Mouse (Mus musculus) brain, embryonic 18.5 days (tissue): ENCODE data around the gene Srpk2.
"Not testable (repeated sequence)": the region's sequence is repeated elsewhere in the genome, so short reads cannot be mapped to it uniquely, and the experiment has no call there.

Experiments used
- DNase-seq: peaks from one replicate; pipeline ENCODE4 v3.0.0-alpha.2; 2012; ENCODE audit warnings: low read depth, low spot score

The Srpk2 gene

DNA sequence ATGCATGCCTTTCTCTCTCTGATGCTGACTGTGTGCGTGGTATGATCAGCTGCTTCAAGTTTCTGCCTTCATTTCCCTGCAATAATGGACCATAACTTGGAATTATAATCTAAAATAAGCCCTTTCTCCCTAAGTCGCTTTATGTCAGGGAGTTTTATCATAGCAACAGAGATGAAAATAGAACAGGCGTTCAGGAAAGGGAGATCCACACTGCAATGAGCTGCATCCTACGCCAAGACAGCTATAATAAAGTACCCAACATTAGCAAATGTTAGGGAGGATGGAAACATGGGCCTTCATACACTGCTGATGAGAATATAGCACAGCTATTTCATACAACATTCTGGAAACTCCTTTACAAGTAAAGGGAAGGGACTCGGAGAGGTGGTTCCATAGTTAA, 116.2 kb downstream of the Srpk2 start:
- no peak for DNase-seq

GRCm38 (mm10) chr5:23566382-23566781, 118.0 kb downstream of the Srpk2 start:
- DNase-seq = no peak

- DNase-seq = no peak
Observed at GRCm38 (mm10) chr5:23562278-23563060, 121.9 kb downstream of the Srpk2 start.

DNA sequence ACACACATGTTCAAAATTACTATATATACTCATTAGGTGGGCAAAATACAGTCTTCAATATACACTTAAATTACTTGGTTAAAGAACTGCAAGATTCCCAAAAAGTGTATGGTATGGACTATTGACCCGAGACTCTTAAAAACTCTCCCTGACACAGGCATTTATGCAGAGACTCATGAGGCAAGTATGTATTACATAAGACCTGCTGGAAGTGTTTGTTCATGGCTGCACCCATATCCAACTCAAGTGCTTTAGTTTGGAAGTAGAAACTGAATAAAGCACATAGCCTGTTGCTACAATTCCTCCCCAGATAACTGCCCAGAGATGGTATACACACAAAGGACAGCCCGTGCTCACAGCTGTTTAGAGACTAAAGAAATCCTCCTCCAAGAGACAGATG, 123.2 kb downstream of the Srpk2 start:
- DNase-seq = no peak

- DNase-seq = no peak
Observed at GRCm38 (mm10) chr5:23560171-23560570, 124.2 kb downstream of the Srpk2 start.

GRCm38 (mm10) chr5:23556007-23556770, 128.2 kb downstream of the Srpk2 start:
- no peak for DNase-seq

- DNase-seq = not testable (repeated sequence)
Observed at GRCm38 (mm10) chr5:23553338-23553737, 131.1 kb downstream of the Srpk2 start.

DNA sequence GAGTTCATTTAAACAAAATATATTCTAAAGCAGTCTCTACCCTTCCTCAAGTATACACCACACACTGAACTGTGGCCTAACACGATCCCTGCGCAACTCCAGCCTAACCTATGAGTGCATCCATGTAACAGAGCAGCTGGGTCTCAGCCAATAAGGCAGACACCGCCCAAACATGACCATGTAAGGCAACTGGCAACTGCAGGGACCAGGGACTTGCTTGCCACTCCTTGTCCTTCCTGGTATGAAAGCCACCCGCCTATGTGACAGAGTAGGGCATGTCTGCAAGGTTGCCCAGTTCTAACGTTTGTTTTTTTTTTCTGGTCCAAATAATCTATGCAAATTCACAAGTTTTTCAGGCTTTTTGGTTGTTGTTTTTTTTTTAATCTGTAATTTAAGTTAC, 132.7 kb downstream of the Srpk2 start:
- no peak for DNase-seq

- no peak for DNase-seq
Observed at GRCm38 (mm10) chr5:23535692-23536091, 148.7 kb downstream of the Srpk2 start.

DNA sequence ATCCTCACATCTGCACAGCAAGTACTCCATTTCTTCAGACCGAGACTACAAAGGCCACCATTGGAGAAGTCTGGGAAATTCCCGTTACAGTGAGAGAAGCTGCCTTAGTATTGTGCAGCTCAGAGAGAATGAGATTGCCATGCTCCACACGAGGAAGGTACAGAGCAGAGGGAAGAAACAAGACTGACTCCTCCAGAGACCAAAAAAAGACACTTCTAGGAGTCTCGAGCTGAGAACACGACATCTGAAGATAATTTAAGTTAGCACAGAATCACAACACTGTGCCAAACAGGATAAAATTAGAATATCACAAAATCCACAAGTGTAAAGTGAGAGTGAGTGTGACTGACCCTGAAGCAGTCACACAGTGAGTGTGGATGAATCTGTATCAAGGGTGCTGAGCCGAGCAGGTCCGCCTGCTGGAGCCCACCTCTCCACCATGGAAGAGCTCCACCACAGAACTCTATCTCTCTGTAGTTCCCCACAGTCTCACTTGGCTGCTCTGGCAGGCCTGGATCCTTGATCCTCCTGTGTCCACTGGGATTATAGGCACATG, 152.8 kb downstream of the Srpk2 start:
- DNase-seq = no peak

DNA sequence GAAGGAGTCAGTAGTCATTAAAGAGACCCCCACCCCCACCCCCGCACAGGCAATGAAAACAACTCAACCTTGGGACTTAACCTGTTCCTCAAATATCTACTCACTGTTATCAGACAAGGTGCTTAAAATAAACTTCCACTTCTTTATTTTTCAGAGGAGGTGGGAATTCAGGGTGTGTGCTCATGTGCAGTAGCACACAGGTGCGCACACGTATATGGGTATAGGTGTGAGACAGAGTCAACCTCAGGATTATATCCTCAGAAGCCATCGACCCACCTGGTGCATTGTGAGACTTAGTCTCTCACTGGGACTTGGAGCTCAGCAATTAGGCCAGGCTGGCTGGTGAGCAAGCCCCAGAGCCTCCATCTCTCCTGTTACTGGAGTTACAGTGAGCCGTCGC, 153.3 kb downstream of the Srpk2 start:
- DNase-seq = no peak

GRCm38 (mm10) chr5:23524621-23525020, 159.8 kb downstream of the Srpk2 start:
- DNase-seq = no peak

- DNase-seq = no peak
Observed at GRCm38 (mm10) chr5:23523936-23524335, 160.5 kb downstream of the Srpk2 start.

DNA sequence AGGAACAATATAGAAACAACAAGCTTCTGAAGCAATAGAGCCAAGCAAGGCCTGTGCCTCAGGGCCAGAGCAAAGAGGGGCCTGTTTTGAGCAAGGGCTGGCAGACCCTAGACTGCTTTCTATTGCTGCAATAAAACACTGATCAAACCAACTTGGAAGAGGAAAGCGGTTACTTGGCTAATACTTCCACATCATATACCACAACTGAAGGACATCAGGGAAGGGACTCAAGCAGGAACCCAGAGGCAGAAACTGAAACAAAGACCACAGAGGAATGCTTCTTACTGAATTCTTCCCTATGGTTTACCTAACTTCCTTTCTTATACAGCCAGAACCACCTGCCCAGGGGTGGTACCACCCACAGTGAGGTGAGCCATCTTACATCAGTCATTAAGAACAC, 162.8 kb downstream of the Srpk2 start:
- no peak for DNase-seq

DNA sequence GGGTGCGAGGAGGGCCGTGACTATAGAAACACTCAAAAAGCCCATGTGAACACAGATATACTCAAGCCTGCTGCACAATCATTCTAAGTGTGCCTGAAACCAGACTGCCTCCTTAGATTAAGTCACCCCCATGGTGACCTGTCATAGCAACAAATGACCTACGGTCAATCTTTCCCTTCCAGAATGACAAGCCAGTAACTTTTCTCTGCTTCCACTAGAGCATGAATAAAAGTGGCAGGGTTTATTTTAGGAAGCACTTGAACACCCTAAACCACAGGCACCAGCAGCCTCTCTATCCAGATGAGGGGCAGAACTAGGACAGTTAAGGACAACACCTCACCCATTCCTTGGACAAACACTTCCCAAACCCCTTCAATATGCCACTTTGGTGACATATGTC, 164.7 kb downstream of the Srpk2 start:
- no peak for DNase-seq

GRCm38 (mm10) chr5:23518673-23519072, 165.7 kb downstream of the Srpk2 start:
- no peak for DNase-seq

GRCm38 (mm10) chr5:23517839-23518238, 166.6 kb downstream of the Srpk2 start:
- DNase-seq = no peak

DNA sequence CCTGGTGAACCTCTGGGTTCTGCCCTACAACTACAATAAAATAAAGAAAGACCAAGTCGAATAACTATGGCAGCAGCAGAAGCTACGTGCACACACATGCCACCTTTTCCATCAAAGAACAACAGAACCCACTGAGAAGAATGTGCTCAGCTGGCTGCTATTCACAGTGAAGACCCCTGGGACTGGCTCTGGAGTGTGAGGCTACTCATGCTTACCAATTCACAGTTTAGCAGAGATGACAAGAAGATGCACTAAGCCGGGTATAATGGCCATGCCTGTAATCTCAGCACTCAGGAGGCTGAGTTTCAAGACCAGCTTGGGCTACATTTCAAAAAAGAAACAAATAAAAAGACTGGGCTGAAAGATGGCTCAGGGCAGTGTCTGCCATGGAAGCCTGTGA, 167.5 kb downstream of the Srpk2 start:
- no peak for DNase-seq

DNA sequence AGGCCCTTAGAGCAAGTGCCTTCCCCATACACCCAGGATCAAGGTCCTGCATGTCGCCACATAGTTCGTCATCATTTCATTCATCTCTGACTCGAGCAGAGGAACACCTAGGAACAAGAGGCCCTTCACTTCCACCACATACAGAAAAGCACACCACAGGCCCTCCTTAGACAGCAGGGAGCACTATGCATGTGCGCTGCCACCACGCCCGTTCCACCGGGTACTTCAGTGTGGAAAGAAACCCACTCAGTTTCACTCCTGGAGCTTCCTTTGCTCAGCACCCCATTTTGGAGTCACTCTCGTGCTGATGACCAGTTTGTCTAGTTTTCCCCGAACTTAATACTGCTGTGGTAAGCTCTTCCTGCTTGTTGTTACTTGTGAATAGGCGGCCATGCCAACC, 169.4 kb downstream of the Srpk2 start:
- no peak for DNase-seq

- DNase-seq = no peak
Observed at GRCm38 (mm10) chr5:23513468-23513867, 170.9 kb downstream of the Srpk2 start.

DNA sequence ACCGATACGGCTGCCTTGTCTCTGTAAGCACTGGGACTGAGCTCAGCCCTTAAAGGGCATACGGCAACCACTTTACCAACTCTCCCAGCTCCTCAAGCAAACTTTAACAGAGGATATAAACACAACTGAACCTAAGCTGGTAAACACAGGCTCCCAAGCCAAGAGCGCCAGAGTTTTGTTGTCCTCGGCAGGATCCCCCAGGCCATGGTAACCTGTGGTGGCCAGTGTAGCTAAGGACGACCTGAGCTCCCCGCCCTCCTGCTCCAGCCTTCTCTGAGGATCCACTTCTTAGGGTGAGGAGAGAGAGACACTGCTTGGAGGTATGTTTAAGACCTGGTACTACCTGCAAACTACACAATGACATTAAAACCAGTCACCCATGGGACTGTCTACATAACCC, 171.9 kb downstream of the Srpk2 start:
- no peak for DNase-seq

DNA sequence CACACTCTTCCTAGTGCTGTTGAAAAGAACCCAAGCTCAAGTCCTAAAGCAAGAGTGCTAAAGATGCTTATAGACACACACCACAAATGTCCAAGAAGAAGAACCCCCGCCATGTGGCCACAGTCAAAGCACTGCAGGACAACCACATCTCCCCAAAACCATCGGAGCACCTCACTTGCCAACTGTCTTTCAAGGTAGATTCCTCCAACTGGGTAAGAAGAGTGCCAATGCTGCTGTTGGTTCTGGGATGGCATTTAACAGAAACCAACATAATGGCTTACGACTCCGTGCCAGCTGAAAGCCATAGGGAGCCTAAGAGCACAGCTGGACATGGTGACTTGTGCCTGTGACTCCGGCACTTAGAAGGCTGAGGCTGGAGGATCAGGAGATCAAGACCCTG, 173.0 kb downstream of the Srpk2 start:
- DNase-seq = no peak

- DNase-seq = no peak
Observed at GRCm38 (mm10) chr5:23508630-23509029, 175.8 kb downstream of the Srpk2 start.
